ENCODE assay signal across 7 mouse cellular contexts in the genomic region with DNA sequence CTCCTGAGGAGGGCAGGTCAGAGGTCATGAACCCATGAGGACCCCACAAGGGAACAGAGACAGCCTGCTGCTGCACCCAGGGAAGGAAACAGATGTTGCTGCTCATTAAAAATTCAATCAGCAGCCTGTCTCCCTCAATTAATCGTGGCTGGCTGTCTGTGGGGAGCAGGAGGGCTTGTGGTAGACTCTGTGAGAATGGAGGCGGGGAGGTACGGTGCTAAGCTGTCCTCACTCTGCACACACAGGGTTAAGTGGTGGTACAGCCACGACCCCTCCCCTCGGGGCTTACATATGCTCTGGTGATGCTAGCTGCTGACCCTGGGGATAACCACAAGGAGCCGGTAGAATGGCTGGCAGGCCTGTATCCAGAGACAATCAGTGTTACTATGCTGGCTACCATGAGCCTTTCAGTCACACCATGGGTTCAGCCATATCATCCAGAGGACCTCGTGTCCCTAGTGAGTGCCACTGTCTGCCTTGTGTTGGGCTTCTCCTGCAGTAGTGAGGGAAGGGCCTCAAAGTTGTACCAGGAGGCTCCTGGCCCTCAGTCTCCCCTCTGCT. TPM values are rescaled to one million over a fixed set of nuclear protein-coding genes. Genes with fewer than 3 reads are reported as not detected.
DNase-seq lines count a peak whose midpoint lies in the region; ATAC-seq lines count a peak whose summit lies in the region.

No protein-coding gene starts in this region.

- DNase-seq in liver, embryonic 11.5 days (ENCODE audit: low spot score): no peak
- DNase-seq in liver: no peak
- peak; percentile 70 for DNase-seq in limb, embryonic 10.5 days (ENCODE audit: low spot score)
- DNase-seq in retina, postnatal 1 day: peak; percentile 87
- DNase-seq in right cerebral cortex, postnatal 36 days (ENCODE audit: low spot score in 2 of 2): no peak

- H3K4me2 ChIP-seq in liver, embryonic 11.5 days: no peak overlapping the region
- H3K4me2 ChIP-seq in embryonic facial prominence, embryonic 15.5 days (replicated peaks): no peak overlapping the region

- H3K9ac ChIP-seq in liver, embryonic 11.5 days (ENCODE audit: low read depth, low read length): no peak overlapping the region
- H3K9ac ChIP-seq in embryonic facial prominence, embryonic 15.5 days: no peak overlapping the region

- no peaks in the 10 kb centered on the region for H3K9me3 ChIP-seq in liver, embryonic 11.5 days (ENCODE audit: control insufficient read depth, low read length)
- H3K9me3 ChIP-seq in embryonic facial prominence, embryonic 15.5 days (replicated peaks): no peaks in the 10 kb centered on the region
- no peaks in the 10 kb centered on the region for H3K9me3 ChIP-seq in limb, embryonic 10.5 days (replicated peaks)

- peaks cover 36% of the 10 kb centered on the region for H3K36me3 ChIP-seq in liver, embryonic 11.5 days (ENCODE audit: control insufficient read depth, insufficient read depth, low read length)
- peaks cover 38% of the 10 kb centered on the region for H3K36me3 ChIP-seq in embryonic facial prominence, embryonic 15.5 days
- H3K36me3 ChIP-seq in limb, embryonic 10.5 days: peaks cover 40% of the 10 kb centered on the region

- peak overlapping the region; percentile 17; the same call in 1 of the 2 replicates for H3K27ac ChIP-seq in liver, embryonic 11.5 days (ENCODE audit: low read depth, low read length)
- H3K27ac ChIP-seq in embryonic facial prominence, embryonic 15.5 days (replicated peaks): 0 out of 2 replicates have a peak overlapping the region, but pooled peaks have one; percentile 86
- H3K27ac ChIP-seq in limb, embryonic 10.5 days: peak overlapping the region; percentile 77

- WGBS in liver, embryonic 11.5 days: 60% methylated on average over 7 of the region's 7 CpGs
- 30% methylated on average over 7 of the region's 7 CpGs for WGBS in embryonic facial prominence, embryonic 15.5 days
- 9% methylated on average over 7 of the region's 7 CpGs for WGBS in limb, embryonic 10.5 days

- ATAC-seq in liver, embryonic 11.5 days (replicated peaks; ENCODE audit: low FRiP score): no peak
- ATAC-seq in embryonic facial prominence, embryonic 15.5 days (ENCODE audit: insufficient number of reproducible peaks, low FRiP score, low TSS enrichment, low read depth): no peak
- ATAC-seq in inflammation-experienced regulatory T-cells, adult 6 months: no peak

- H3K4me3 ChIP-seq in liver, embryonic 11.5 days (ENCODE audit: low read depth, low read length): no peak overlapping the region
- H3K4me3 ChIP-seq in embryonic facial prominence, embryonic 15.5 days (replicated peaks): no peak overlapping the region
- peak overlapping the region; percentile 14; the same call in 1 of the 2 replicates for H3K4me3 ChIP-seq in limb, embryonic 10.5 days

- H3K4me1 ChIP-seq in liver, embryonic 11.5 days (replicated peaks; ENCODE audit: control insufficient read depth, insufficient read depth, low read length): peaks cover 39% of the 10 kb centered on the region
- H3K4me1 ChIP-seq in embryonic facial prominence, embryonic 15.5 days: peaks cover 66% of the 10 kb centered on the region
- peaks cover 89% of the 10 kb centered on the region for H3K4me1 ChIP-seq in limb, embryonic 10.5 days

- no peaks in the 10 kb centered on the region for H3K27me3 ChIP-seq in liver, embryonic 11.5 days (replicated peaks; ENCODE audit: control insufficient read depth, insufficient read depth, low read length)
- no peaks in the 10 kb centered on the region for H3K27me3 ChIP-seq in embryonic facial prominence, embryonic 15.5 days
- H3K27me3 ChIP-seq in limb, embryonic 10.5 days (ENCODE audit: low read depth, poor library complexity, severe bottlenecking): no peaks in the 10 kb centered on the region; the same call in 1 of the 2 replicates

RNA-seq across cellular contexts. Expression of gene Gins2, which starts 23.9 kb away (rescaled TPM):
- polyA plus RNA-seq in liver, embryonic 11.5 days (2014; fragmentation: Nextera tagmentation; extraction: Ambion mirVana): 125 and 127 TPM in 2 replicates
- polyA plus RNA-seq in embryonic facial prominence, embryonic 15.5 days (2015; fragmentation: Nextera tagmentation; extraction: Ambion mirVana): 81.7 and 85.6 TPM in 2 replicates
- 153 and 167 TPM in 2 replicates for polyA plus RNA-seq in limb, embryonic 10.5 days (2016; fragmentation: Nextera tagmentation; extraction: Ambion mirVana)
- polyA plus RNA-seq in inflammation-experienced regulatory T-cells, adult 6 months (2017; shearing (Covaris generic)): 10 to 100 TPM in 2 of 3 experiments, 1 to 10 TPM in 1; 9.6 to 54.3 (median 13.6) TPM

Comparison
In these comparisons a context has a peak if more than half of its experiments do, and no peak if none do; other contexts are left out.
1. DNase-seq: peak in limb, embryonic 10.5 days (single experiment) and retina, postnatal 1 day (single experiment); none in liver, embryonic 11.5 days (single experiment), liver (single experiment) and right cerebral cortex, postnatal 36 days (0 of 2).
2. H3K27ac ChIP-seq: peak in every context shown above with its lines; median percentile 86 in embryonic facial prominence, embryonic 15.5 days; 77 in limb, embryonic 10.5 days; 17 in liver, embryonic 11.5 days.